Mouse (Mus musculus) Muller cell, postnatal 12 days (primary cell): ENCODE data around the gene Rgr.

ENCODE experiments used
- DNase-seq: peaks from one replicate; pipeline ENCODE4 v3.0.0-alpha.2; 2015; ENCODE audit errors: inconsistent ontology term

The Rgr gene

GRCm38 (mm10) chr14:37048914-37049410 is at the start of gene Rgr:
Rgr (minus strand) TSS chr14:37048964.
- peak; percentile 81 for DNase-seq

GRCm38 (mm10) chr14:37097956-37098530 is 49.3 kb upstream of the Rgr start, which contains the start of gene Cdhr1:
Cdhr1 (minus strand) TSS chr14:37098347.
- DNase-seq = peak; percentile 78

- no peak for DNase-seq
These were observed 46.8 kb upstream of the Rgr start for GRCm38 (mm10) chr14:37095556-37095955.

GRCm38 (mm10) chr14:37094436-37094835 is 45.7 kb upstream of the Rgr start:
- DNase-seq = no peak

GRCm38 (mm10) chr14:37083755-37084154 is 35.0 kb upstream of the Rgr start:
- DNase-seq = no peak

GRCm38 (mm10) chr14:37080724-37081123 is 32.0 kb upstream of the Rgr start:
- no peak for DNase-seq

- peak; percentile 52 for DNase-seq
These were observed 19.8 kb upstream of the Rgr start for GRCm38 (mm10) chr14:37068516-37068915.

GRCm38 (mm10) chr14:37067629-37068028 is 18.9 kb upstream of the Rgr start, which contains the start of gene Lrit2:
Lrit2 (plus strand) TSS chr14:37067929.
- no peak for DNase-seq

- DNase-seq = no peak
These were observed 17.9 kb upstream of the Rgr start for GRCm38 (mm10) chr14:37066636-37067035.

GRCm38 (mm10) chr14:37064849-37065248 is 16.1 kb upstream of the Rgr start:
- no peak for DNase-seq

- DNase-seq = no peak
These were observed 14.3 kb downstream of the Rgr start for GRCm38 (mm10) chr14:37034432-37034831.

- DNase-seq = peak; percentile 27
These were observed 15.5 kb downstream of the Rgr start for GRCm38 (mm10) chr14:37033241-37033640.

- DNase-seq = no peak
These were observed 16.2 kb downstream of the Rgr start for GRCm38 (mm10) chr14:37032481-37033104.

- DNase-seq = no peak
These were observed 20.2 kb downstream of the Rgr start for GRCm38 (mm10) chr14:37028555-37028954.

GRCm38 (mm10) chr14:37027951-37028350 is 20.8 kb downstream of the Rgr start:
- no peak for DNase-seq

GRCm38 (mm10) chr14:37027248-37027933 is 21.4 kb downstream of the Rgr start:
- DNase-seq = no peak

- peak; percentile 20 for DNase-seq
These were observed 32.9 kb downstream of the Rgr start for GRCm38 (mm10) chr14:37015894-37016293.

- peak; percentile 5 for DNase-seq
These were observed 35.1 kb downstream of the Rgr start for GRCm38 (mm10) chr14:37013644-37014043.

- DNase-seq = no peak
These were observed 39.1 kb downstream of the Rgr start for GRCm38 (mm10) chr14:37009686-37010085.

GRCm38 (mm10) chr14:37006489-37006888 is 42.3 kb downstream of the Rgr start:
- DNase-seq = no peak

GRCm38 (mm10) chr14:37005865-37006264 is 42.9 kb downstream of the Rgr start:
- DNase-seq = no peak

- DNase-seq = peak; percentile 3
These were observed 45.2 kb downstream of the Rgr start for GRCm38 (mm10) chr14:37003431-37004095.
